Mouse (Mus musculus): Measurements from ENCODE around the gene Des.

GRCm38 (mm10) chr1:75344291-75345035, 15.7 kb upstream of the Des start:
- TF ChIP-seq EP300 (IDR thresholded peaks at IDR 0.05; ENCODE audit: low read length) (no peak), SIN3A (IDR thresholded peaks at IDR 0.05; ENCODE audit: low read length) (no peak), ZC3H11A (IDR thresholded peaks at IDR 0.05; ENCODE audit: low read depth, low read length) (no peak), BHLHE40 (IDR thresholded peaks at IDR 0.05; ENCODE audit: low read depth, low read length) (no peak), RCOR1 (conservative IDR thresholded peaks at IDR 0.05; ENCODE audit: low read depth, low read length) (no peak)

All from CH12.LX (cell line).